Mouse (Mus musculus) bone marrow, adult 2 months (tissue): ENCODE results near the gene Apex1. TPM values are rescaled to one million over a fixed set of nuclear protein-coding genes. Genes with fewer than 3 reads are reported as not detected.
"Not testable (repeated sequence)": the region's sequence is repeated elsewhere in the genome, so short reads cannot be mapped to it uniquely, and the experiment has no call there.

Experiments
- H3K27ac ChIP-seq: fragments of 200-500 bp; 2 replicates; pipeline ENCODE4 v1.5.1; 2012; ENCODE audit warnings: low read depth, mild to moderate bottlenecking, control low read depth, inconsistent platforms, low read length; ENCODE audit not compliant: control insufficient read depth, poor library complexity, insufficient read depth
- H3K4me1 ChIP-seq: fragments of 200-500 bp; 2 replicates; pipeline ENCODE4 v1.6.1; 2011; ENCODE audit warnings: low read length; ENCODE audit not compliant: control insufficient read depth, insufficient read depth
- H3K4me3 ChIP-seq: fragments of 200-500 bp; replicated peaks from 2 replicates; pipeline ENCODE3; 2011; ENCODE audit warnings: mild to moderate bottlenecking, low read depth, low read length, control low read depth; ENCODE audit not compliant: control insufficient read depth
- CTCF ChIP-seq: fragments of 200-500 bp; IDR thresholded peaks from 2 replicates; pipeline ENCODE4 v1.5.1; 2011; ENCODE audit warnings: low read length, control low read depth; ENCODE audit not compliant: control insufficient read depth, insufficient read depth
- POLR2A ChIP-seq: fragments of 200-500 bp; IDR thresholded peaks from 2 replicates; pipeline ENCODE4 v1.6.1; 2011; ENCODE audit warnings: low read depth, mild to moderate bottlenecking, control low read depth, low read length, borderline replicate concordance; ENCODE audit not compliant: control insufficient read depth
- WGBS: fragments of 180-500 bp; shearing (Covaris S2); methylation state at CpG from one replicate; pipeline ENCODE4 v1.1.7; 2018; 5-methylcytosine and 5-hydroxymethylcytosine counted together
- polyA plus RNA-seq: library from polyadenylated mRNA; stranded (reverse); fragments of >200 nt; gene quantifications from 2 replicates; pipeline ENCODE4 v1.2.4, GENCODE M21; 2011; ENCODE audit warnings: low replicate concordance; ENCODE audit not compliant: missing spikeins, insufficient read depth, insufficient read length

Apex1 gene
- polyA plus RNA-seq, 1 experiment = 41.6 TPM

- Histone ChIP-seq H3K4me3 (no peak overlapping the region), H3K4me1 (peaks cover 1% of the 10 kb centered on the region), H3K27ac (no peak overlapping the region)
- TF ChIP-seq CTCF (no peak), POLR2A (no peak)
- WGBS = 35% methylated on average over 1 of the region's 1 CpGs
Observed at GRCm38 (mm10) chr14:50936649-50937048, 11.9 kb downstream of the Apex1 start.

- WGBS = 52% methylated on average over 3 of the region's 3 CpGs
- no peak overlapping the region for H3K27ac ChIP-seq
- TF ChIP-seq CTCF = no peak
- no peak for TF ChIP-seq POLR2A
- no peaks in the 10 kb centered on the region; the same call in 1 of the 2 replicates for H3K4me1 ChIP-seq
- peak overlapping the region; percentile 33 for H3K4me3 ChIP-seq
Observed at GRCm38 (mm10) chr14:50938119-50938908, 13.5 kb downstream of the Apex1 start.

GRCm38 (mm10) chr14:50938940-50939339, 14.2 kb downstream of the Apex1 start:
- WGBS = 7% methylated on average over 2 of the region's 2 CpGs
- TF ChIP-seq CTCF = no peak
- no peak for TF ChIP-seq POLR2A
- H3K27ac ChIP-seq = no peak overlapping the region
- H3K4me1 ChIP-seq = no peaks in the 10 kb centered on the region; the same call in 1 of the 2 replicates
- no peak overlapping the region for H3K4me3 ChIP-seq

- Histone ChIP-seq H3K4me3 (peak within 1 kb of the TSS; percentile 81), H3K27ac (peak within 1 kb of the TSS; percentile 95), H3K4me1 (no peaks in the 10 kb centered on the region; the same call in 1 of the 2 replicates)
- WGBS = under 1% methylated on average over 31 of the region's 31 CpGs
- peak; percentile 100 for TF ChIP-seq POLR2A
- TF ChIP-seq CTCF = peak; percentile 47; the same call in 1 of the 2 replicates
Observed at GRCm38 (mm10) chr14:50943932-50944667, 19.3 kb downstream of the Apex1 start, which contains the start of gene Gm49342. Gene Gm49342, plus strand, starts transcription at chr14:50944517.

- Histone ChIP-seq H3K27ac (peak overlapping the region; percentile 95), H3K4me3 (peak overlapping the region; percentile 65)
- H3K4me1 ChIP-seq = not testable (repeated sequence)
- 0% methylated on average over 15 of the region's 15 CpGs for WGBS
Observed at GRCm38 (mm10) chr14:50944668-50945033, 19.9 kb downstream of the Apex1 start.

- H3K4me1 ChIP-seq = not testable (repeated sequence)
- peak overlapping the region; percentile 81 for H3K4me3 ChIP-seq
- WGBS = 3% methylated on average over 6 of the region's 6 CpGs
- H3K27ac ChIP-seq = peak overlapping the region; percentile 95; the same call in 1 of the 2 replicates
Observed at GRCm38 (mm10) chr14:50945081-50945480, 20.3 kb downstream of the Apex1 start.

GRCm38 (mm10) chr14:50945526-50945925, 20.8 kb downstream of the Apex1 start:
- not testable (repeated sequence) for H3K4me1 ChIP-seq
- Histone ChIP-seq H3K27ac (peak overlapping the region; percentile 38; the same call in 1 of the 2 replicates), H3K4me3 (peak overlapping the region; percentile 76)
- WGBS = 2% methylated on average over 3 of the region's 3 CpGs

GRCm38 (mm10) chr14:50955487-50955886, 30.7 kb downstream of the Apex1 start:
- no peak for TF ChIP-seq POLR2A
- no peak for TF ChIP-seq CTCF
- no peaks in the 10 kb centered on the region; the same call in 1 of the 2 replicates for H3K4me1 ChIP-seq
- H3K27ac ChIP-seq = no peak overlapping the region
- WGBS = 32% methylated on average over 10 of the region's 10 CpGs
- no peak overlapping the region for H3K4me3 ChIP-seq

- 5% methylated on average over 18 of the region's 19 CpGs for WGBS
- peak within 1 kb of the TSS; percentile 93 for H3K27ac ChIP-seq
- peak; percentile 7; the same call in 1 of the 2 replicates for TF ChIP-seq POLR2A
- H3K4me1 ChIP-seq = not testable (repeated sequence)
- H3K4me3 ChIP-seq = peak within 1 kb of the TSS; percentile 74
Observed at GRCm38 (mm10) chr14:50955942-50956508, 31.3 kb downstream of the Apex1 start, which contains the start of gene Pnp2. Gene Pnp2, plus strand, starts transcription at chr14:50955992.

GRCm38 (mm10) chr14:50956724-50957123, 32.0 kb downstream of the Apex1 start:
- 53% methylated on average over 6 of the region's 6 CpGs for WGBS
- H3K4me1 ChIP-seq = not testable (repeated sequence)
- H3K4me3 ChIP-seq = peak overlapping the region; percentile 65
- H3K27ac ChIP-seq = peak overlapping the region; percentile 77; the same call in 1 of the 2 replicates

- 33% methylated on average over 3 of the region's 3 CpGs for WGBS
- Histone ChIP-seq H3K27ac (peak overlapping the region; percentile 39; the same call in 1 of the 2 replicates), H3K4me3 (peak overlapping the region; percentile 56)
- not testable (repeated sequence) for H3K4me1 ChIP-seq
Observed at GRCm38 (mm10) chr14:50957146-50957545, 32.4 kb downstream of the Apex1 start.

GRCm38 (mm10) chr14:50958289-50958995, 33.7 kb downstream of the Apex1 start:
- WGBS = 46% methylated on average over 5 of the region's 5 CpGs
- Histone ChIP-seq H3K27ac (peak overlapping the region; percentile 39; the same call in 1 of the 2 replicates), H3K4me3 (peak overlapping the region; percentile 39)
- not testable (repeated sequence) for H3K4me1 ChIP-seq
